Mouse (Mus musculus): ENCODE measurements around the gene Rnf115. TPM values are rescaled to one million over a fixed set of nuclear protein-coding genes. Genes with fewer than 3 reads are reported as not detected.

The Rnf115 gene
- total RNA-seq, 2 experiments from 2014 or later = 44.3 to 50.0 TPM

DNA sequence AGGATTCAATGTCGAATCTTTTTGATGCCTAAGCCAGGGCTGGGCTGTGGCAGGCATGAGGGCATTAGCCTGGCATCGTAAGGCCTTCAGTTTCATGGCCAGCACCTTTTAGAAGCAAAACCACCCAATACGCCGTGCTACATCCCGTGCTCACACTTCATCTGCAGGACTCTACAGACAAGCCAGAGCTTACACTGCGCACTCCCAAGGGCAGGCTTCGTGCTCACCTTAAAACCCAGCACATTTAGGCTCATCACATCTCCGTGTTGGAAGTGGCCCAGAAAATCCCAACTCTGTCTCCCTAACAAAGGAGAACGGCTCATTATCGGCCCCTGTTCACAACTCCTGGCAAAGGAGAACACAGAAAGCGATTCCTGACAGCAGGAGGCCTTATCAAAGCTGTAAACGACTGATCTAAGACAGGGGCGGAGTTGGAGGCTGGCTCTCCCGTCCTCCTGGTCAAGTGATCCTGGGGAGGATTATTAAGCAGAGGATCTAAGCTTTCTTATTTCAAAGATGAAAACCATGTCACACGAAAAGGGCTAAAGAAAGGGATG is 100.9 kb downstream of the Rnf115 start:
- intact Hi-C loops (cut with DNase I) = no loop called here
- no peak for DNase-seq

DNA sequence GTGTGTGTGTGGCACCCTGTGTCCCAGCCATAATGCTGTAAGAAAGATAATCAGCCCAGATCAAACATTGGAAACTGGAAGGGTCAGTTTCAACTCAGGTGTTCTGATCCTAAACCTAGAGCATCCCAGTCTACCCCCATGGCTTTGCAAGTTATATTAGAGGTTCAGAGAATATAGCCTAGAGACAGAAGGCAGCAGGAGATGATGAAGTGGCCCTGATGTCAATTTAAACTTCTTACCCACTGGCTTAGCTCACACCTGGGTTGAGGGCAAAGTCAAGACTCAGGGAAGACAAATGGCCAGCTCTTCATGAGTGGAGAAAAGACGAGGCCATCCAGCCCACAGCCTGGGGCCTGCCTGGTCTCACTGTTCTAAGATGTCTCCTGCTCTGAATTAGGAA is 101.5 kb downstream of the Rnf115 start, which contains the start of the genes Pdzk1 and Cd160:
Gene Pdzk1, plus strand, starts transcription at position 301 of the 400 bp plus-strand sequence.
Gene Cd160, minus strand, starts transcription at position 368 of the 400 bp plus-strand sequence.
- DNase-seq = no peak
- intact Hi-C loops (cut with DNase I) = no loop called here

DNA sequence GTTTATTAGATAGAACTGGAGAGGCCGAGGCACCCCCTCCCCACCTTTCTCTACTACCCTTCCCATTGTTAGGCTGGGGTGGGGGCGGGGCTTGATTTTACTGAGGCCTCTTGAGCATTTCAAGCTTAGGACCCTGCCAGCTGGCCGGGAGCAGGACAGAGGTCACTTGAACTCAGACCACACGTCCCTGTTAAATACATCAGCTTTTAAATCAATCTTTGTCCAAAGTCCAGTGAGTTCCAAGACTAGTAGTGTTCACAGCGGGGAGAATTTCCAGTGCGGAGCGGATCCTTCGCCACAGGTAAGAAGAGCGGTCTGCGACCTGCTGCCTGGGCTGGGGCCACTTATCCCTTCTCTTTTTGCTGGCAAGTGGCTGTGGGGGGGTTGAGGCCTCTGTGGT is 102.4 kb downstream of the Rnf115 start:
- DNase-seq = no peak
- intact Hi-C loops (cut with DNase I) = no loop called here

DNA sequence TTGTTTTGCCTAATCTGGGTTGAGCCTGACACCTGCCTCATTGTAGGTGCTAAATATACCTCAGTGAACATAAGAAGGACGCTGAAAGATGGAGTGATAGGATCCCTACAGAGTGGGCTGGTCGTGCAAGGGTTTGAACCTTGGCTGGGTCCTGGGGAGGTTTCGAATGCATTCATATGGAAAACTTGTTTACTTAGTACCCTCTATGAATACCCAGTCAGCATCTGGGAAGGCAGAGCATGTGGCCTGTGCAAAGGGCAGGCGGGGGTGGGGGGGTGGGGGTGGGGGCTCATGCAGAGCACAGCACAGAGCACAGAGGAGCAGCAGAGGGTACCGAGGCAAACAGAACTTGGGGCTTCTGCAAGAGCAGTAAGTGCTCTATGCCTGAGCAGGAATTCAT is 105.5 kb downstream of the Rnf115 start:
- no peak for DNase-seq
- intact Hi-C loops (cut with DNase I) = no loop called here

DNA sequence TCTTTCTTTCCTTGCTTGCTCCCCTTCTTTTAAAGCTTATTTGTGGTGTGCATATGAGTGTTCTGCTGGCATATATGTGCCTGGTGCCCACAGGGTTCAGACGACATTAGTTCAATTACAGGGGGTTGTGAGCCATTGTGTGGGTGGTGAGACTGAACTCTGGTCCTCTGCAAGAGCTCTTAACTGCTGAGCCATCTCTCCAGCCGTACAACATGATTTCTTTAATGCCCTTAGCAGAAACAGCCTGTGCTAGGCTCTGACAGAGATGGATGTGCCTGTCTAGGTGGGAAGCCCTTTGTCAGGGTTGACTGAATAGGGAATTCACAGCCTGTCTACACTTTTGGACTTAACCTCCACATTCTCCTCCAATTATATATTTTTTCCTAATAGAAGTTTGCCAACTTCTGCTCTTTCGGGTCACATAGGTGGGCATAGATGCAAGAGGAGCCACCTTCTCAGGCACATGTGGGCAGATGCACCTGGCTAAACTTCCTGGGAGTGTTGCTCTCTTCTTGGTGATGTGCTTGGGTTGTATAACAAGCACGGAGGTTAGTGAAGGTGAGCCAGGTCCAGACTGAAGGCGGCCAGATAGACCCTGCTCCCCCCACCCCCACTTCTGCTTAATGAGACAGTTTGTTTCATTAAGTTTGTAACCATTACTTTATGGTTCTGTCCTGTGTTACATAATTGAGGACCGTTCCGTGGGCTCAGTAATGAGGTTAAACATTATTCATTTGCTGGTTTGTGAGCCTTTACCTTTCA is 107.3 kb downstream of the Rnf115 start:
- intact Hi-C loops (cut with DNase I) = no loop called here
- no peak for DNase-seq

DNA sequence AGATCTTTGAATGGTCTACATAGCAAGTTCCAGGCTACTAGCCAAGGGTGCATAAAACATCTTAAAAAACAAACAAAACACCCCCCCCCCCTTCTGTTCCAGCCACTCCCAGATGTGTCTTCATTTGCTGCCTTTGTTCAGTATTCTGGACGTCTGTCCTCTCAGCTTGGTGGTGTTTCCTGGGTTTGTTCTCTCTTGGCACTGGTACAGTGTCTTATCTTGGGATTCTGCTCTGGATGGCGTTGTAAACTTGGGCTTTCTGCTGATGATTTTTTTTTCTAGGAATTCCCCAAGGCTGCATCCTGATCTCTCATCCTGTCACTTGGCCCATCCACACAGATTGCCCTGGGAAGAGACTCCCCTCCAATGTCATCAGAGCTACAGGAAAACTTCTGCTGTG is 109.0 kb downstream of the Rnf115 start:
- DNase-seq = no peak
- intact Hi-C loops (cut with DNase I) = no loop called here

DNA sequence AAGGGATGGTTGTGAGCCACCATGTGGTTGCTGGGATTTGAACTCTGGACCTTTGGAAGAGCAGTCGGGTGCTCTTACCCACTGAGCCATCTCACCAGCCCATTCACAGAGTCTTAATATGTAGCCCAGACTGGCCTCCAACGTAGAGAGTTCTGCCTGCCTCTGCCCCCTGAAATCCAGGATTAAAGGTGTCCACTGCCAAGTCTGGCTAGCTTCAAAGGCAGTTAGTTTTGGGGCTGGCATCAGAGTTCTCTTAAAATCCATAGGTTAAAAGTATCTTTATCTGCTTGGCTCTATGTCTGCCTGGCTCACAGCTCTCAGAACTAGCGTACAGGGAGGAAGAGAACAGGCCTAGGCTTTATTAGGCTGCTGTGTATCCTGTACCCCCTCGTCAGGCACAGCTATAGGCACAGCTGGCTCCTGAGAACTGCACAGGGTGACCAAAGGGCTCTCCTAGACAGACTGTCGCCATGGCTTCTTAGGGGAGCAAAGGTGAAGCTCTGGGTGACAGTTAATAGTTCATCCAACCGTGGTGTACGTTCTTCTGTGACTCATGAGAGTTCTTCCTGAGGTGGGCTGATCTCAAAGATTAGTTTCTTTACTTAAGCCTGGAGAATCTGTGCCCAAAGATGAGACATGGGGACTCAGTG is 111.7 kb downstream of the Rnf115 start:
- DNase-seq = no peak
- intact Hi-C loops (cut with DNase I) = no loop called here

Other genes with a start within 250 kb of the Rnf115 start
- 1 to 10 TPM; 1.1 TPM for gene Hfe2, start 202.5 kb upstream of the Rnf115 start, total RNA-seq (2021)
- gene Txnip, start 169.7 kb upstream of the Rnf115 start, total RNA-seq (2021) = 10 to 100 TPM; 65.2 to 69.2 TPM
- gene Gm16253, start 150.7 kb upstream of the Rnf115 start, total RNA-seq (2021) = not detected
- gene Polr3gl, start 133.5 kb upstream of the Rnf115 start, total RNA-seq (2021) = 10 to 100 TPM; 28.0 to 28.1 TPM
- gene Ankrd34a, start 131.0 kb upstream of the Rnf115 start, total RNA-seq (2021) = 10 to 100 TPM; 32.3 to 33.0 TPM
- gene Lix1l, start 126.5 kb upstream of the Rnf115 start, total RNA-seq (2021) = 10 to 100 TPM; 55.2 to 64.1 TPM
- 10 to 100 TPM; 56.5 to 66.6 TPM for gene Rbm8a, start 97.7 kb upstream of the Rnf115 start, total RNA-seq (2021)
- gene Pex11b, start 92.3 kb upstream of the Rnf115 start, total RNA-seq (2021) = 10 to 100 TPM; 43.4 to 44.0 TPM
- gene Gm42957, start 92.2 kb upstream of the Rnf115 start, total RNA-seq (2021) = under 1 TPM; 0.40 to 0.52 TPM
- gene Itga10, start 82.1 kb upstream of the Rnf115 start, total RNA-seq (2021) = 1 to 10 TPM; 1.4 to 1.5 TPM
- gene Ankrd35, start 57.5 kb upstream of the Rnf115 start, total RNA-seq (2021) = 1 to 10 TPM; 6.0 to 7.0 TPM
- 10 to 100 TPM; 31.9 to 36.0 TPM for gene Pias3, start 31.3 kb upstream of the Rnf115 start, total RNA-seq (2021)
- 1 to 10 TPM; 5.3 to 5.4 TPM for gene Nudt17, start 19.1 kb upstream of the Rnf115 start, total RNA-seq (2021)
- 10 to 100 TPM; 27.0 to 28.0 TPM for gene Polr3c, start within 50 bp of the Rnf115 start, total RNA-seq (2021)
- not detected for gene Pdzk1, start 101.6 kb downstream of the Rnf115 start, total RNA-seq (2021)
- not detected for gene Cd160, start 101.7 kb downstream of the Rnf115 start, total RNA-seq (2021)
- 1 to 10 TPM; 1.4 to 1.7 TPM for gene Gja5, start 177.0 kb downstream of the Rnf115 start, total RNA-seq (2021)
- gene Gpr89, start 177.7 kb downstream of the Rnf115 start, total RNA-seq (2021) = 10 to 100 TPM; 36.0 to 42.8 TPM
- not detected for gene Gja8, start 198.4 kb downstream of the Rnf115 start, total RNA-seq (2021)